Mouse (Mus musculus): ENCODE results near the gene Mtfp1.

GRCm38 (mm10) chr11:4122226-4122625 lies 27.0 kb upstream of the Mtfp1 start:
- TF ChIP-seq POLR2A (IDR thresholded peaks at IDR 0.05; ENCODE audit: borderline replicate concordance, low read depth, low read length), result no peak
- TF ChIP-seq CTCF (IDR thresholded peaks at IDR 0.05; ENCODE audit: low read depth, low read length), result no peak
